Mouse (Mus musculus) spleen, adult 2 months (tissue): ENCODE data around the gene Ttbk1.

Source experiments
- CTCF ChIP-seq: fragments of 200-500 bp; IDR thresholded peaks from 2 replicates; pipeline ENCODE4 v1.5.1; 2011; ENCODE audit warnings: mild to moderate bottlenecking, inconsistent platforms; ENCODE audit not compliant: insufficient read depth, insufficient read length, insufficient replicate concordance; ENCODE audit errors: extremely low read depth
- POLR2A ChIP-seq: fragments of 200-500 bp; IDR thresholded peaks from 2 replicates; pipeline ENCODE4 v1.6.1; 2011; ENCODE audit warnings: low read depth, low read length, inconsistent platforms

GRCm38 (mm10) chr17:46455110-46455691, 32.3 kb downstream of the Ttbk1 start:
- TF ChIP-seq CTCF (no peak), POLR2A (no peak)
